Mouse (Mus musculus) cortical plate, adult 2 months (tissue): Measurements from ENCODE around the gene Clca1.

Experiments used
- CTCF ChIP-seq: fragments of 200-500 bp; IDR thresholded peaks from 2 replicates; pipeline ENCODE4 v1.5.1; 2011; ENCODE audit warnings: mild to moderate bottlenecking, control low read depth, low read length; ENCODE audit not compliant: insufficient read depth; ENCODE audit errors: extremely low read depth
- POLR2A ChIP-seq: fragments of 200-500 bp; IDR thresholded peaks from 2 replicates; pipeline ENCODE4 v1.6.1; 2011; ENCODE audit warnings: mild to moderate bottlenecking, low read length, control low read depth; ENCODE audit not compliant: insufficient read depth; ENCODE audit errors: extremely low read depth

DNA sequence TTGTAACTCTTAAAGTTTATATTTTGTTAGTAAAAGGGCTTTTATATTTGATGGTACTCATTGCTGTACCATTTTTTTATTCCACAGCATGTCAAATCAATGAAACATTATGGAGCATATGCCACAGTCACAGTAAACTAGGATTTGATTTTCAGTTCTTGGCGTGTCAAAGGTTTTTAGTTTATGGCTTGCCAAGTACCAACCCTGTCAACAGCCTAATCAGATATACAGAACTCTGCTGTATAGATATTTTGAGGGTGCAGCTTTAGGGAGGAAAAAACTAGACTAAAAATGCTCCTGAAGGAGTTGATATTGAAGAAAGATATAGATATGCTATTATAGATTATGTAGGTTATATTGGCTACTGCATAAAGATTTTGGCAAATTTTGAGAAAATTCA is 62.8 kb downstream of the Clca1 start:
- no peak for TF ChIP-seq CTCF
- TF ChIP-seq POLR2A: no peak
